Mouse (Mus musculus): Measurements from ENCODE around the gene Gm44503.
A peak's percentile ranks its signal among the peaks of the same experiment; 100 is the strongest.

Gene Gm44503

DNA sequence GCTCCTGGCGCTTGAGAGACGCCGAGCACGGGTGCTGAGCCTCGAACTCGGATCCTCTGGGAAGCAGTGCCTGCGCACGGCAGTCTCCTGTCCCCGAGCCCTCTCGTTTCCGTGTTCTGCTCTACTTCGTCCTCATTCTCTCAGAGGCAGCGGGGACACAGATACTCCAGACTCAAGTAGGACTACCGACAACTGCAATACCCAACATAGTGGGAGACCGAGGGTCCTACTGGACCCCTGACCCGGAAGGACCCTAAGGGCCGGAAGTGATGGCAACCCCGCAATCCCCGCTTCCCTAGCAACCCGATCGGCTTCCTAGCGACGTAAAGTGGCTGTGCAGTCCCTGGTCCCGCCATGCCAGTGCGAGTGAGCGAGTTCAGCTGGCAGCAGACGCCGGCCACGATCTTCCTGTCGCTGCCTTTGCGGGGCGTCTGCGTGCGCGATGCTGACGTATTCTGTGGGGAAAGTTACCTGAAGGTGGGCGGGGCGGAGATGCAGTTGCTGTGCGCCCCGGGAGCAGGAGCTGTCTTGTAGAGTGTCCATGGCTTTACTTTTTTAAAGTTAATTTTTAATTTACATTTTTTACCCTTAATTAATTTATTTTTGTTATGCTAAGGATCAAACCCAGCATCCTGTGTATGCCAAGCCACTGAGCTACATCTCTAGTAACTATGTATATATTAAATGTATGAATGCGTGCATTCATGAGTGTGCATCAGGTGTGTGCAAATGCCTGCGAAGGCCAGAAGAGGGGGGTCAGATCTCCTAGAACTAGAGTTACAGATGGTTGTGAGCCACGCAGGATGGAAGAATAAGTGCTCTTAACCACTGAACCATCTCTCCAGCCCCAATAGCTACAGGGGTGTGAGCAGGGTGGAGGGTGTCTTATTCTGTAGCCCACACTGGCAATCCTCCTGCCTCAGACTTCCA lies at the start of gene Gm44503, which contains the start of gene Dyx1c1:
Gm44503 (plus strand) TSS at position 332 of the 930 bp plus-strand sequence.
Dyx1c1 (plus strand) TSS at position 265 of the 930 bp plus-strand sequence.
- DNase-seq (ENCODE audit: low spot score): peak; percentile 65

DNA sequence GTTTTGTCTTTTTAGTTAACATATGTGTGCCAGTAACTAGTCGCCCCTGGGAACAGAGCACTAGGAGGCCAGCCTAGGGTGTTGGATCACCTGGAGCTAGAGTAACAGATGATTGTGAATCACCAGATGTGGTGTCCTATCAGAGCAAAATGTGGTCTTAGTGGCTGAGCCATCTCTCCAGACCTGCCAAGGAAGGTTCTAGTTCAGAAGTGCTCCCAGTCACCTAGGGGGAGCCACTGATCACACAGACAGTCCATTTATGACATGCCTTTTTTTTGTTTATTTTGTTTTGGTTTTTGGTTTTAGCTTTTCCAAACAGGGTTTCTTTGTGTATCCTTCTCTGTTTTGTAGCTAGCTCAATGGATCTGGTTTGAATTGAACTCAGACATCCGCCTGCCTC lies 47.3 kb upstream of the Gm44503 start:
- DNase-seq (ENCODE audit: low spot score): no peak

DNA sequence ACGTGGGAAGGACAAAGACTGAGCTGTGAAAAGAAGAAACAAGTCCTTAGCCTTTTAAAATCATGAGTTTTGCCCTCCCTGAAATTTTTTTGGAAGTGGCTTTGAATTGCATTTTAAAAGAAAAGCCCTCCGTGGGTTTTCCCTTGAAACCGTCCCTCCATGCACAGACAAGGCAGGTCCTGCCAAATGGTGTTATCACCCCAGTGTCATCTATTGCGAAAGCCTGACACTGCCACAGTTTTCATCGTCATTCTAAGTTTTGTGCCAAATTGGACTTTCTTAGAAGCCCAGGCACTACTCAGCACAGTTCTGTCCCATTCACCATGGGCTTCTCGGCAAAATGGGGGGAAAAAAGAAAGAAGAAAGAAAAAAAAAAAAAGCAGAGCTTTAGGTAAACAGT lies 45.1 kb upstream of the Gm44503 start:
- no peak for DNase-seq (ENCODE audit: low spot score)

DNA sequence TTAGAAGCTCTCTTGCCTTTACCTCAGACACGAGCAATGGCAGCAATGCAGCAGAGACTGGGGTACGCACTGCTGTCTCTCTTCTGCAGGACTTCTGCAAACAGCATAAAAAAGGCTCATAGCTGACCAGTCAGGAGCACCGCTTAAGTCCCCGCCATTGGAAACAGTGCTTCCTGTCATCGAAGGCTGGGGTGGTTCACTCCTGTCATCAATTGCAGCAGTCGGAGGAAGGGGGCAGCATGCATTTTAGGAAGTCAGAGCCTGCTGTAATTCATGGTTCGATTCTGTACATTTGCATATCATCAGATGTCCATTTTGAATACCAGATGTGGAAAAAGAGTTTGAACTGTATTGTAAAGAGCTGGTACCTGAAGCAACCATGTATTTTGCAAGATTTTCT lies 42.9 kb upstream of the Gm44503 start:
- DNase-seq (ENCODE audit: low spot score): no peak

DNA sequence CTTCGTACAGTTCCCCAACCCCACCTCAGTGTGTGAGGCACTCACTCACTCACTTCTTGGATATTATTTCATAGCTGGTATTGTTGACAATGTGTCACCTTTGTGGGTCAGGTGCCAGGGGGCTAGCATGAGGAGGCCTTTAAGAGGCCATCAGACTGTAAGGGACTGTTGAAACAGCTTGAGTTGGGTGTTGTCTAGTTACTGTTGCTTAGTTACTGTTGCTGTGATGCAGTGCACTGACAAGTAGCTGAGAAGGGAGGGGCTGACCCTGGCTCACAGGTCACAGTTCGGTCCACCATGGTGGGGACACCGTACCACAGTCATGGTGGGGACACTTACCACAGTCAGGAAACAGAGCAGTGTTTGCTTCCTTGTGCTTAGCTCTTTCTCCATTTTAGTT lies 35.6 kb upstream of the Gm44503 start:
- no peak for DNase-seq (ENCODE audit: low spot score)

DNA sequence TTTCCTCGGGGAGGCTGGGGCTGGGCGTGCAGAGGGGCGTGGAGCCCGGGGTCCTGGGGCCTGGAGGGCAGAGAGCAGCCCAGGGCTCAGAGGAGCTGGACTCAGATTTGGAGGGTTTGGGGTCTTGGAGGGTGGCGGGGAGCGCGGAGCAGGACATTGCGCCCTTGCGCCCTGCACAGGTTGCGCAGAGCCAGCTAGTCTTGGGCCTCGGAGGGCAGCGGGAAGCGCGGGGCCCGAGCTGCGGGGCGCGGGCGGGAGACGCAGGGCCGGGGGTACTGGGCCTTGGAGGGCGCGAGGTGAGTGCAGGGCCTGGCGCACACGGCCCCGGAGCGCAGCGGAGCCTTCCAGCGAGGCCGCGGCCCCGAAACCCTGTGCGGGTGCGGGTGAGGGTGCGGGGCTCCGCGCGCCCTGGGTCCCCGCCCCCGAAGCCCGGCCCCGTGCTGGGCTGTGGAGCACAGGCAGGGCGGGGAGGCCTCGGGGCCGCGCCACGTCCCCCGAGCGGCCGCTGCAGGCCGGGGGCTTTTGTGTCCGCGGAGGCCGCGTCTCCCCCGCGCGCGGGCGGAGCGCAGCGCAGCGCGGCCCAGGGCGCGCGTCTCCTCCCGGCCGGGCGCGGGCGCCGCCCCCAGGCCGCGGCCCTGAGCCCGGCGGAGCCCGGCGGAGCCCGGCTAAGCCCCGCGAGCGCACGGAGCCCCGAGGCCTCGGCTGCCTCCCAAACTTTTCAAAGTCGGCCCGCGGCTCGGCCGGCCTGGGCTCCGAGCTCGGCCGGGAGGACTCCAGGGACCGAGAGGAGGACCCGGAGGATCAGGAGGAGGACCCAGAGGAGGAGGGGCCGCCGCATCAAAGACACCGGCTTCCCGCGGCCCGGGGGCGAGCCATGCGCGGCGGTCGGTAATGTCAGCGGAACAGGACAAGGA lies 33.4 kb upstream of the Gm44503 start, which contains the start of gene Pygo1:
Pygo1 (plus strand) TSS at position 625 of the 914 bp plus-strand sequence.
- no peak for DNase-seq (ENCODE audit: low spot score)

DNA sequence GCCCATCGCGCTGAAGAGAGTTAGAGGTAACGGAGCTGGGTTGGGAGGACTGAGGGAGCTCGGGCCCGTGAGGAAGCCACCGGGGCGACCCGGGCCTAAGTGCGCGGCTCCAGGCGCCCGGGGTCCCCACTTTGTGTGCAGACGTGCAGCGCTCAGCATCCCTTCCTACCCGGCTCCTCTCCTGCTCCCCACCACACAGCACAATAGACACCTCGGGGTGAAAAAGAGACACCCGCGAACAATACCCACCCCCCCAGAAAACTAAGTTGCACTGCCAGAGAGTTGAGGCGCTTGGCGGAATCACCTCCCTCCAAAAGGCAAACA lies 32.8 kb upstream of the Gm44503 start:
- no peak for DNase-seq (ENCODE audit: low spot score)

DNA sequence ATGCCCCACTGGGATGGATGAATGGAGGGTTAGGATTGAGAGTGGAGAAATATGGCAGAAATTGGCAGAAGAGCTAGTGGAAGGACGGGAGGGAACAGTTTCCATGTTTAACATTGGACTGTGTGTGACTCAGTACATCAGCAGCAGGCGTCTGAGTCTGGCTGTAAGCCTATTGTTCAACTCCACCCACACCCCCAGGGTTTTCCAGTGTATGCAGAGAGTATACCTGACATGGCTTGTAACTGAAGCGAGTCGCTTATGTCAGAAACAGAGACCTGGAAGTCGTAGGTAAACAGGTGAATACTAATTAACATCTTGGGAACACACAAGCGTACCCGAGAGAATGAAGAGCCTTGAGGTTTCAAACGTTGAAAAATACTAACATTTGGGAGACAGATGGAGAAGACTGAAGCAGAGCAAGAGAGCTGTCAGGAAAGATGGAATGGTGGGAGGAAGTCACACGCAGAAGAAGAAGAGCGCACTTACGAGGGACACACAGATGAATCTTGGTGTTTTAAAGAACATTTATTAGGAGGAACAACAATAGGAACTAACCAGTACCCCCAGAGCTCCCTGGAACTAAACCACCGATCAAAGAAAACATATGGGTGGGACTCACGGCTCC lies 27.4 kb upstream of the Gm44503 start:
- peak; percentile 47 for DNase-seq (ENCODE audit: low spot score)

DNA sequence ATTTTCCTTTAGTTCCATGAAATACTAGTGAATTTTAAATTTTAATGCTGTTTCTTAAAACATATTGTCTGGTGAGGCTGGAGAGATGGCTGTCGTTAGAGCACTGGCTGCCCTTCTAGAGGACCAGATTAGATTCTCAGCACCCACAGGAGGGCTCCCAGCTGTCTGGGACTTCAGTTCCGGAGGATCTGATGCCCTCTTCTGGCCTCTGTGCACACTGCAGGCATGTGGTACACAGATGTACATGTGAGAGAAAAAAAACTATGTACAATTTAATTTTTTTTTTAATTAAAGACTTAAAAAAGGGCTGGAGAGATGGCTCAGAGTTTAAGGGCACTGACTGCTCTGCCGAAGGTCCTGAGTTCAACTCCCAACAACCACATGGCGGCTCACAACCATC lies 23.3 kb upstream of the Gm44503 start:
- no peak for DNase-seq (ENCODE audit: low spot score)

DNA sequence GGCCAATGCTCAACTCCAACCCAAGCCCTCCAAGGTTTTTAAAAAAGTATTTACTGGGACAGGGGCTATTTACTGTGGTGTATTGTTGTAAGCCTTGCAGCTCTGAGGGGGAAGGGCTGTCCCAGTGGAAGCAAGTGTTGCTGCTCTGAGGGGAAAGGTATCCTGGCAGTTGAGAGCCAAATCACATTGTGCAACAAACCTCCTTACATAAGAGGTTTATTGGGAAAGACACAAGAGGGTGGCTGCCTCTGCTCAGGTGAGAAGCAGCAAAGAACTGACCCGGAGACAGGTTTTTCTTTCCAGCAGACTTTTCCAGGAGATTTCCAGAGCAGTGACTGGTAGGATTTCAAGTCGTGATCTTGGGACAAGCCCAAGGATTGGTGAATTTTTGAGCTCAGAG lies 22.4 kb upstream of the Gm44503 start:
- DNase-seq (ENCODE audit: low spot score): no peak

DNA sequence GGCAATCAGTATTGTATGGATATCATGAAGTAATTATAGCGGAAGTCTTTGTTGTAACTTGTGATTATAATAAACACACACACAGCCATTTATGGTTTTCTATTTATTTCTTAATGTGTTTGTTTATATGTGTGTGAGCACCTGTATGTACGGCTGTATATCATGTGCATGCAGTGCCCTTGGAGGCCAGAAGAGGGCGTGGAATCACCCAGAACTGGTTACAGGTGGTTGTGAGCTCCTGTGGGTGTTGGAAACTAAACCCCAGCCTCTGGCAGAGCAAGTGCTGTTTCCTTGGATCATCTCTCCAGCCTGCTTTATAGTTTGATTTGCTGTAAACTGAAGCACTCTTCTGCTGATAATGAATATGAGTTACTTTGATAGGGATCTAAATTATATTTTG lies 15.2 kb upstream of the Gm44503 start:
- DNase-seq (ENCODE audit: low spot score): no peak

DNA sequence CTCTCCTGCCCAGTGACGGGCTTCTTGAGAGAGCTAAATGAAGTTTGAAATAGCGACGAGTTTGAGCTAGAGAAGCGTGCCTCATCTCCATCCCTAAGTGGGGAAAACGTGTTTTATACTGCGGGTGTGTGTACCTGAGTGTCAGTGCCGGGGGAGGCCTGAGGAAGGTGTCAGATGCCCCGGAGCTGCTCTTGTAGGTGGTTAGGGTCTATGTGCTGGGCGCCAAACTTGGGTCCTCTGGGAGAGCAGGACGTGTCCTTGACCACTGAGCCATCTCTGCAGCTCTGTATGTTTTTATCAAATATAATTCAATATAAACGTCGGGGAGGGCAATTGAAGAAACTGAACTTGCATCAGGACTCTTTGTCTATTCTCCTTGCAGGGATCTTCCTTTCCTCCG lies 14.4 kb upstream of the Gm44503 start:
- DNase-seq (ENCODE audit: low spot score): no peak

DNA sequence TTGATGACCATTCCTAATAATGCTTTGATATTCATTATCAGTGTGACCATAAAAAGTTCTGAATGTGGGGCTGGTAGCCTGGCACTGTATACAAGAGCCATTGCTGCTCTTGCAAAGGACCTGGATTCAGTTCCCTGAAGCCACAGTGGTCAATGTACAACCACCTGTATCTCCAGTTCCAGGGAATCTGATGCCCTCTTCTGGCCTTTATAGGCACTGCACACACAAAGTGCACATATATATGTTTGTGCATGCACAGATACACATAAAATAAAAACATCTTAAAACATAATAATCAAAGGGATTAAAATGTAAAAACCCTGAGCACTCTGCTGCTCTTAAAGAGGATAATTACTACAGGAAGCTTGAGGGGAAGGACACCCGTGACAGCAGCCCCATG lies 11.6 kb upstream of the Gm44503 start:
- DNase-seq (ENCODE audit: low spot score): no peak

DNA sequence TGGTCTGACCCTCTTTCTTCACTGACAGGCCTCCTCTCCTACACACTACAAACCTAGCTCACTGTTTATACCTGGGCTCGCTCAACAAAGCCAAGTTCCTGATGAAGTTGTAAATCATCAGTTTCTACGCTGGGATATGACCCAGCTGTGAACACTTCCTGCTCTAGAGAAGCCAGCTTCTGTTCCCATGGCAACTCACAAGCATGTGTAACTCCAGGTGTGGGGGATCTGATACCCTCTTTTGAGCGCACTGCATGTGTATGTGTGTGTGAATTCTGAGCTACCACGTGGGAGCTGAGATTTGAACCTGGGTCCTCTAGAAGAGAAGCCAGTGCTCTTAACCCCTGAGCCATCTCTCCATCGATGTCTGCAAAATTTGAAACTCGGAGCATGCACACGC lies 9.1 kb upstream of the Gm44503 start:
- no peak for DNase-seq (ENCODE audit: low spot score)

DNA sequence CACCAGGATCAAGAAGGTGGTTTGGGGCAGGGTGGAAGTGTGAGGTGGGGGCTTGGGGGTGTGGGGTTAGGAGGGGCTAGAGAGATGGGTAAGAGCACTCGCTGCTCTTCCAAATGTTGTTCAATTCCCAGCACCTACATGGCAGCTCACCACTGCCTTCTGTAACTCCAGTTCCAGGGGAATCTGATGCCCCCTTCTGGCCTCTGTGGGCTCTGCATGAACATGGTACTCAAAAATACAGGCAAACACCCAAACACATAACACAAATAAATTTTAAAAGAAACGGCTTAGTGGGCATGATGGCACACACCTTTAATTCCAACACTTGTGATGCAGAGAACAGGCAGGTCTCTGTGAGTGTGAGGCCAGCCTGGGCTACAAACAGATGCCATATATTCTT lies 3.9 kb upstream of the Gm44503 start:
- DNase-seq (ENCODE audit: low spot score): no peak

DNA sequence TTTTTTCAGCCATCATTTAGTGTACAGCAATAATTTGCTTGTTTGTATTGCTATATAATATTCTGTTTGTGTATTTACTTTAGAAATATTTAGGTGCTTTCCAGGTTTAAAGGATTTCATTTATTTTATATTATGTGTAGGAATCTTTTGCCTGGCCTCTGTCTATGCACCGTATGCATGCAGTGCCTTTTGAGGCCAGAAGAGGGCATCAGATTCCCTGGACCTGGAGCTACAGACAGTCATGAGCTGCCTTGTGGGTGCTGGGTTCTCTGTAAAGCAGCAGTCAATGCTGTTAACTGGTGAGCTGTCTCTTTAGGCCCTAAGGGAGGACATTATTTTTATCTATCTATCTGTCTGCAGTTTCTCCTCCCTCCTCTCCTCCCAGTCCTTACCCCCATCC lies 3.1 kb upstream of the Gm44503 start:
- DNase-seq (ENCODE audit: low spot score): no peak

DNA sequence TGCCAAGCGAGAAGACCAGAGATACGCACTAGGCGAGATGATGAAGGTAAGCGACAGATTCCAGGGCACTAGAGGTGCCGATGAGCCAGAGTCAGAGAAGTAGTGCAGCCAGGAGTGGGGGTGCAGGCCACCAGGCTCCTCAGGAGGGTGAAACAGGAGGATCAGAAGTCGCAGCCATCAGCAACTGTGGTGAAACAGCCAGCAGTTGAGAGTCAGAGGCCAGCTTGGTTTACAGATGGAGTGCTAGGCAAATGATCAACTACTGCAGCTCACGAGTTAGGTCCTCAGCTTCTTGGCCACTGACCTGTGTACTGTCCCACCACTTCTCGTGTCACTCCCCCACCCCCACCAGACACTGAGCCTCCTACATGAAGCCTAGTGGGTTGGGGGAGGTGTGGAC lies 2.7 kb downstream of the Gm44503 start:
- no peak for DNase-seq (ENCODE audit: low spot score)

DNA sequence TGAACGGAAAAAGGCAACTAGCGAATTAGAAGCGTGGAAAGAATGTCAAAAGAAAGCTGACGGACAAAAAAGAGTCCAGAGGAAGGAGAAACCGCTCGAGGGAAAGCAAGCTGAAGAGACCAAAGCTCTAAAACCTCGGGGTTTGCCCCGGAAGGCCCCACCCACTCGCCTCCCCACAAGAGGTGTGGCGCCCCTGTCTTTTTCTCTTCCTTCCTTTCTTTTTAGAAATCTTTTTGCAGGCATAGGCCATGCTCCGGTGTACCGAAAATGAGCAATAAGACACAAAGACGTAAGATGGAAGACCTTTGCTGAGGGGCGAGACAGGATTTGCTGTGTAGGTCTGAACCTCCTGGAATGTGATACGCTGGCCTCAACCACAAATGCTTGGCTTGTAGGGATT lies 3.3 kb downstream of the Gm44503 start:
- DNase-seq (ENCODE audit: low spot score): no peak

DNA sequence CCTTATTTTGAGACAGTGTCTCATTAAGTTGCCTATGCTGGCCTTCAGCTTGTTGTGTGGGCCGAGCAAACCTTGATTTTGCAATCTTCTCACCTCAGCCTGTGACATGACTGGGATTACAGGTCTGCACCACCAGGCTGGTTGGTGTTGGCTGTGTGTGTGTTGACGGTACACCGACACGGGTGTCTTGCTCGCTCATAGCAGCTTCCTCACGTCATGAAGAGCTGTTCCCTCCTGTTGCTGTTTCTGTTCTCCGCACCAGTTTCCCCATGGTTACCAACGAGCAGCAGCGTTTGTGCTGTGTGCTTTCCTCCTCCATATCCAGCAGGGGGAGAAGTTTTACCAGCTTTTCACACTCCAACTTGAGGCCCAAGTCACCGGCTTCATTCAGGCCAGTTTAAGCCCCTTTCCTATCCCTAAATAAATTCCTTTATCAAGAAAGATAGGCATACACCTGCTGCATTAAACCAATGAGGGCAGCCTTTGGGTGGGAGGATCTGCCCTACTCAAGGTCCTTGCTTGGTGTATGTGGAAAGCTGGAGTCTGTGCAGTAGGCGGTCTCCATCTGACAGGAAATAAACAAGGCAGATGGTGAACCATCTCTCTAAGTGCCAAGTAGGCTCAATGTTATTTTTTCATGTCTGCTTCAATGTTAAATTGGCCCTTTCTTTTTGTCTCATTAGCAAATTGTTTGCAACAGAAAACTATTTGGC lies 9.9 kb downstream of the Gm44503 start:
- DNase-seq (ENCODE audit: low spot score): peak; percentile 52

DNA sequence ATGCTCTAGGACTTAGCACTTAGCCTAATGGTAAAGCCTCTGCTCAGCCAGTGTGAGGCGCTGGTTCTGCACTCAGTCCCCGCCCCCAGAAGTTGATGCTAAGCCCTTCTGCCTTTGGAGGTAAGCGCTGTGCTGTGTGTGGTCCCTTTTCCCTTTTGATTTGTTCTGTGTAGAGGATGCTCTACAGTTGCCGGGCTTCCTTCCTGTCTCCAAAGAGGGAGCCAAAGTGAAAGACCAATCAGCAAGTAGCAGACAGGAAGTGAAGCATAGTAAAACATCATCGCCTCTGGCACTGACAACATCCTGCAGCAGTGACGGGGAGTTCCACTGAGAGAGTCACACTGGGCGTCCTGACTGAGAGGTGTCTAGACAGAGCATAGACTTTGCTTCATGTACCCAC lies 11.2 kb downstream of the Gm44503 start:
- DNase-seq (ENCODE audit: low spot score): no peak

DNA sequence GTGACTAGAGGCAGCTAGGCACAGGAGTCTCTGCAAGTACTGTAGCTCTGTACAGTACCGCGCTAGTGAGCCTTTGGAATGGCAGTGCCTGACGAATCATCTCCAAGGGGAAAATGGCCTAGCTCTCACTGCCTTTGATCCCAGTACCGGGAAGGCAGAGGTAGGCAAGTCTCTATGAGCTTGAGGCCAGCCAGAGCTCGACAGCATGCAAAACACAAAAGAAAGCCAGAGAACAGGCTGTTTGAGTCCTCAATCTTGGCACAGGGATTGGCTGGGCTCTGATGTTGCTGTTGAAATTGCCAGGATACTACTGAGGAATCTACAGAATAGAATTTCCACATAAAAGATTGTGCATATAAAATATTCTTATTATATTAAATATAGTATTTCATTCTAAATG lies 13.8 kb downstream of the Gm44503 start:
- DNase-seq (ENCODE audit: low spot score): no peak

DNA sequence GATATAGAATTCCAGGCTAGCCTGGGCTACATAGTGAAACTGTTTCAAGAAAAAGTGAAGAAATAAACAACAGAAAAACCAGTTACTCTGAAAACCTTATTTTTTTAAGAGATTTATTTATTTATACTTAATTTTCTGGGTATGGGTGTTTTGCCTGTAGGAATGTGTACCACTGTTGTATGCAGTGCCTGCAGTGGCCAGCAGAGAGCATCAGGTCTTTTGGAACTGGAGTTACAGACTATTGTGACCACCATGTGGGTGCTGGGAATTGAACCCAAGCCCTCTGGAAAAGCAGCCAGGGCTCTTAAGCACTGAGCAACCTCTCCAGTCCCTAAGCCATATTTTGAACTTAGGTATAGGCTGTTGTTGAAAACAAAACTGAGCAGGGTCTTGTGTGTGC lies 14.3 kb downstream of the Gm44503 start:
- no peak for DNase-seq (ENCODE audit: low spot score)
